Mouse (Mus musculus) forebrain, embryonic 14.5 days (tissue): ENCODE results near the gene Cabp1. TPM values are rescaled to one million over a fixed set of nuclear protein-coding genes. Genes with fewer than 3 reads are reported as not detected.

Experiments
- ATAC-seq: fragments of 200-750 bp; cut with Nextera tagmentation; 2 replicates; pipeline ENCODE4 v1.8.0; 2017; ENCODE audit warnings: mild to moderate bottlenecking, moderate library complexity
- DNase-seq: peaks from one replicate; pipeline ENCODE4 v3.0.0-alpha.2; 2015; ENCODE audit warnings: low spot score
- H3K27ac ChIP-seq: fragments of 300-500 bp; sonication (generic); 2 replicates; pipeline ENCODE4 v1.5.1; 2014; ENCODE audit warnings: low read depth, mild to moderate bottlenecking, control low read depth, low read length, moderate library complexity
- H3K27me3 ChIP-seq: fragments of 300-500 bp; sonication (generic); replicated peaks from 2 replicates; pipeline ENCODE4 v1.6.1; 2014; ENCODE audit warnings: low read length, control low read depth, mixed read lengths; ENCODE audit not compliant: control insufficient read depth, insufficient read depth
- H3K36me3 ChIP-seq: fragments of 300-500 bp; sonication (generic); 2 replicates; pipeline ENCODE4 v1.6.1; 2014; ENCODE audit warnings: low read length, control low read depth; ENCODE audit not compliant: control insufficient read depth, insufficient read depth
- H3K4me1 ChIP-seq: fragments of 300-500 bp; sonication (generic); 2 replicates; pipeline ENCODE4 v1.6.1; 2014; ENCODE audit warnings: antibody characterized with exemption, low read length, control low read depth; ENCODE audit not compliant: control insufficient read depth, insufficient read depth
- H3K4me2 ChIP-seq: fragments of 300-500 bp; sonication (generic); 2 replicates; pipeline ENCODE4 v1.6.1; 2014; ENCODE audit warnings: mild to moderate bottlenecking, control low read depth, low read length
- H3K4me3 ChIP-seq: fragments of 300-500 bp; sonication (generic); 2 replicates; pipeline ENCODE4 v1.5.1; 2014; ENCODE audit warnings: low read depth, low read length, control low read depth
- H3K9ac ChIP-seq: fragments of 300-500 bp; sonication (generic); 2 replicates; pipeline ENCODE4 v1.6.1; 2014; ENCODE audit warnings: mild to moderate bottlenecking, low read length, control low read depth, moderate library complexity
- H3K9me3 ChIP-seq: fragments of 300-500 bp; sonication (generic); replicated peaks from 2 replicates; pipeline ENCODE4 v1.6.1; 2016; ENCODE audit warnings: low read length, control low read depth, mixed read lengths; ENCODE audit not compliant: control insufficient read depth
- WGBS: fragments of 180-500 bp; shearing (Covaris S2); extraction: QIAGEN DNeasy Blood & Tissue Kit; methylation state at CpG from one replicate; pipeline ENCODE4 v1.1.7; 2014; 5-methylcytosine and 5-hydroxymethylcytosine counted together
- polyA plus RNA-seq: library from polyadenylated mRNA; unstranded; fragments of >200 nt; fragmentation: Nextera tagmentation; extraction: Ambion mirVana; gene quantifications from 2 replicates; pipeline ENCODE4 v1.2.1, GENCODE M21; 2014

The Cabp1 gene
- polyA plus RNA-seq, 1 experiment from 2014 or later, result 10.1 TPM

DNA sequence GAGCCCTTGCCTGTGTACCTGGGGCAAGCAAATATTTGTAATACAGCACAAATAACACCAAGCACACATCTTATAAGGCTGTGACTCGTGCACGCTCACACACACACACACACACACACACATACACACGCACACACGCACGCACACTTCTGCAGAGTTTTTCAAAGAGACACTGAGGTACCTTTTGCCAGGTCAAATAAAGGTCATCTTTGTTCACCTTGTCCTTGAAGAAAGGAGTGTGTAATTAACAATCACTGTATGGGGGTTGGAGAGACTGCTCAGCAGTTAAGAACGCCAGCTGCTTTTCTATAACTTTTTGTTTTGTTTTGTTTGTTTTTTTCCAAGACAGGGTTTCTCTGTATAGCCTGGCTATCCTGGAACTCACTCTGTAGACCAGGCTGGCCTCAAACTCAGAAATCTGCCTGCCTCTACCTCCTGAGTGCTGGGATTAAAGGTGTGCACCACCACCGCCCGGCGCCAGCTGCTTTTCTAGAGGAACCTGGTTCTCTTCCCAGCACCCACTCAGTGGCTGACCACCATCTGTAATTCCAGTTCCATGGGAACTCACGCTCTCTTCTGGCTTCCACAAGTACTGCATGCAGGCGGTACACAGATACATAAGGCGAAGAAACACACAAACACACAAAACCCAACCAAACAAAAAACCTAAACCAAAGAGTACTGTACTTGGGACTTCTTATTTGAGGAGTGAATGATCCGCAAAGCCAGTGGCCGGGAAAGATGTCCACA lies 39.0 kb upstream of the Cabp1 start:
- Histone ChIP-seq H3K9me3 (no peaks in the 10 kb centered on the region), H3K4me2 (no peak overlapping the region), H3K36me3 (no peaks in the 10 kb centered on the region), H3K4me3 (no peak overlapping the region), H3K27ac (no peak overlapping the region), H3K27me3 (no peaks in the 10 kb centered on the region), H3K4me1 (peaks cover 2% of the 10 kb centered on the region), H3K9ac (no peak overlapping the region)
- DNase-seq (no peak), ATAC-seq (no peak)
- 90% methylated on average over 14 of the region's 14 CpGs for WGBS

DNA sequence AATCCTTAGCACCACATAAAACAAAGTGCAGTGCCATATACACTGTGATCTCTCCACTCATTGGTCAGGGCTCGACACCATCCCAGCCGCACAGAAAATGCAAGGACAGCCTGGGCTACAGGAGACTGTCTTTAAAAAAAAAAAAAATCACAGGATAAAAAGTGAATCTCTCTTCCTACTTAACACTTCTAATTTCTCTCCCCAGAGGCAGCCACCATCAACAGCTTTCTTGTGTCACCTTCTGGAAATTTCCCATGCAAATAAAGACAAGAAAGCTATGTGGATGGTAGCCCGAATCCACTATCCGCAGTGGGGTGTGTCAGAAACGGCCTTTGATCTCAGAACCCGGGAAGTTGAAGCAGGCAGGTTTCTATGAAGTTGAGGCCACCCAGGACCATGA lies 38.3 kb upstream of the Cabp1 start:
- no peak for ATAC-seq
- H3K27me3 ChIP-seq, result no peaks in the 10 kb centered on the region
- H3K4me2 ChIP-seq, result no peak overlapping the region
- WGBS, result 72% methylated on average over 6 of the region's 6 CpGs
- peaks cover 2% of the 10 kb centered on the region; the same call in 1 of the 2 replicates for H3K4me1 ChIP-seq
- DNase-seq, result no peak
- H3K36me3 ChIP-seq, result no peaks in the 10 kb centered on the region
- no peak overlapping the region for H3K4me3 ChIP-seq
- no peak overlapping the region for H3K27ac ChIP-seq
- H3K9me3 ChIP-seq, result no peaks in the 10 kb centered on the region
- H3K9ac ChIP-seq, result no peak overlapping the region

DNA sequence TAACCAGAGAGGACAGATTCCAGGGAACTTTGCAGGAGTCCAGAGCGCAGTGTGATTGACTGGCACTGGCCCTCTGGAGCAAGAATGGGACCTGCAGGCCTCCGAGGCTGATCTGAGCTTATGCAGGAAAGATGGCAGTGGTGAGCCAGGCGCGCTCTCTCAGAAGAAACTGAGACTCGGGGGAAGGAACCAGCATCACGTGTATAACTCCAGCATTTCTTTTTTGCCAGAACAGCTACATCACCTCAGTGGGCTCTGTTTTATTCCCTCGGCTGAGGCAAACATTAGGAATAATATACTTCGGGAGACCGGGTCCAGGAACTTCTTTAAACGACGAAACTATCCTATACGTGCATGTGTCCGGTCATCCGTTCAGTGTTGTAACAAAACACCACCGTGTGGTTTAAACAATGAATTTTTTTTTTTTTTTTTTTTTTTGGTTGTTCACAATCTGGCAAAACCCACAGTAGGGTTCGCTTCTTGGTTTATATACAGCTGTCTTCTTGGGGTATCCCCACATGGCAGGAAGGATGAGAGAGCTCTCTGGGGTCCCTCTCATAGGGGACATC lies 37.5 kb upstream of the Cabp1 start:
- no peaks in the 10 kb centered on the region for H3K36me3 ChIP-seq
- no peak overlapping the region for H3K9ac ChIP-seq
- ATAC-seq (no peak), DNase-seq (no peak)
- no peaks in the 10 kb centered on the region for H3K27me3 ChIP-seq
- no peak overlapping the region for H3K27ac ChIP-seq
- no peaks in the 10 kb centered on the region for H3K9me3 ChIP-seq
- H3K4me2 ChIP-seq, result no peak overlapping the region
- WGBS, result 45% methylated on average over 16 of the region's 16 CpGs
- no peak overlapping the region for H3K4me3 ChIP-seq
- peaks cover 2% of the 10 kb centered on the region; the same call in 1 of the 2 replicates for H3K4me1 ChIP-seq

DNA sequence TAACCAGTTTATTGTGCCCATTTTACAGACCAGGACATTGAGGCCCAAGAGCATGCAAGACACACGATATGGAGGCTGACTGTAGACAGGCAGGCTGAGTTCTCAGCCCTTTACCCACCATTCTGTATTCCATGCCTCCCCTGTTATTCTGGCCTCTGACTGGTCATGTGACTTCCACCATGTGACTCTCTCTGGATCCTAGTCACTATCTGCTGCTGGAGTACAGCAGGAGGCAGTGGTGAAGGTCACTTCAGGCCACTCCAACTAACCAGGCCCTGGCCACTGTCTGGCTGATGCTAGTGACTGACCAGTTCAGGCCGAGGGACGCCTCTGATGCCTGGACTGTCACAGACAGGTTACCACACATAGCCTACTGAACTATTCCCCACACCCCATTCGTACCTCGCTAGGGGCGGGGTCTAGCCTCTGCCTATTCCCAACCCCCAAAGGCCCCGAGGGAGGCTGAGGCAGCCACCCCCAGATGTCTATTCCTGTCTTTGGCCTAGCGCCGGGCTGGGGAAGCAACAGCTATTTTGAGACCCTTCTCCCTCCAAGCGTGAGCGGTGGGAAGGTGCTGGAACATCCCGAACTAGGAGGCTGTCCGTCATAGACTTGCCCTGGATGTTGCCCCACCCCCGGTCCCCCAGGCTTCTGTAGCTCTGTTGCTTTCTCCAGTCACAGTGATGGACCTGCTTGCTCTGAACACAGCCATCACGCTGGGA lies 36.8 kb upstream of the Cabp1 start:
- Histone ChIP-seq H3K4me3 (no peak overlapping the region), H3K4me2 (no peak overlapping the region), H3K36me3 (no peaks in the 10 kb centered on the region), H3K27ac (no peak overlapping the region), H3K27me3 (no peaks in the 10 kb centered on the region), H3K9ac (no peak overlapping the region), H3K9me3 (no peaks in the 10 kb centered on the region), H3K4me1 (peaks cover 2% of the 10 kb centered on the region; the same call in 1 of the 2 replicates)
- DNase-seq (no peak), ATAC-seq (no peak)
- 55% methylated on average over 15 of the region's 15 CpGs for WGBS

DNA sequence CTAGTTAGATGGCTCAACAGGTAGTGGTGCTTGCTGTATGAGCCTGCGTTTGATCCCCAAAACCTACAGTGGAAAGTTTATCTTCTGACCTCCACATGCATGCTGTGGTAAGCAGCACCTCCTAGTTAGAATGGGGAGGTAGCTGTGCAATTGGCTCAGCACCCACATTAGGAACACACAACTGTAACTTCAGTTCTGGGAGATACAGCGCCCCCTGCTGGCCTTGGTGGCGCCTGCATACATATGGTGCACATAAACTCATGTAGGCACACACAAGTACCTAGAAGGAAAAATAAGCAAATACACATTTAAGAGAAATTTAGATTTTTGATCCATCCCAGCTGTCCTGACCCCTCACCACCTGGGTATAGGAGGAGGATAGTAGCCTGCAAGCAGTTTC lies 28.3 kb upstream of the Cabp1 start:
- ATAC-seq, result no peak
- Histone ChIP-seq H3K4me2 (no peak overlapping the region), H3K27ac (no peak overlapping the region), H3K36me3 (no peaks in the 10 kb centered on the region), H3K4me3 (no peak overlapping the region), H3K27me3 (no peaks in the 10 kb centered on the region), H3K9me3 (no peaks in the 10 kb centered on the region), H3K9ac (no peak overlapping the region), H3K4me1 (no peaks in the 10 kb centered on the region)
- DNase-seq, result no peak
- WGBS, result 82% methylated on average over 3 of the region's 3 CpGs

DNA sequence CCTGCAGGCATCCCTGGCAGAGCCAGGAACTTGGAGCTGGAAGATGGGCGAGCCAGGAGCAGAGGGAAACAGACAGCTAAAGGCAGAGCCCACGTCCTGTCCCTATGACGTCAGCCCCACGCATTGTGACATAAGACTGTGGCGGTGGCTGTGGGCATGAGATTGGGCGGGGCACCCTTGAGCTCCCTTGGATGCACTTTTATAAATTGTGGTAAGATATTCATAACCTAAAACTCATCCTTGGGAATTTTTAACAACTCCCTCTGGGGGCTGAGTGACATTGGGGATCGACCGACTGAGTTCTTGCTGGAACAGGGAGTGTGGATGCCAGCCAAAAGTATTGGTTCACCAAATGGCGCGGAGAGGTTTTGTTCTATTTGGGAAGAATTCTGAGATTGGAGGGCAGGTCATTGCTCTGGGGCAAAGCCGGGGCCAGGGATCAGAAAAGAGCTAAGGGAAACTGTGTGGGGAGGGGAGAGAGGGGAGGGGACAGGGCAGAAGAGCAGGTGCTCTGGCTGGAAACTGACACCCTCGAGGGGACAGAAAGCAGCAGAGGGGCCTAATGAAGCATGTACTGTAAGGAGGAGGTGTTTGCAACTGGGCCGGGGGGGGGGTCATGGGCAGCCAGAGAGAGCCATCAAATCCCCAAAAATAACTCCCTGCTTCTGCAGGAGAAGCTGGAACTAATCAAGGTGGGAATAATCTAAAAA lies 26.9 kb upstream of the Cabp1 start:
- no peak for ATAC-seq
- 0 out of 2 replicates have a peak, but pooled peaks cover 3% of the 10 kb centered on the region for H3K27me3 ChIP-seq
- H3K9ac ChIP-seq, result no peak overlapping the region
- 25% methylated on average over 13 of the region's 13 CpGs for WGBS
- no peak overlapping the region for H3K27ac ChIP-seq
- H3K9me3 ChIP-seq, result no peaks in the 10 kb centered on the region
- DNase-seq, result peak; percentile 43
- no peak overlapping the region for H3K4me2 ChIP-seq
- H3K4me1 ChIP-seq, result no peaks in the 10 kb centered on the region
- H3K4me3 ChIP-seq, result no peak overlapping the region
- no peaks in the 10 kb centered on the region for H3K36me3 ChIP-seq

DNA sequence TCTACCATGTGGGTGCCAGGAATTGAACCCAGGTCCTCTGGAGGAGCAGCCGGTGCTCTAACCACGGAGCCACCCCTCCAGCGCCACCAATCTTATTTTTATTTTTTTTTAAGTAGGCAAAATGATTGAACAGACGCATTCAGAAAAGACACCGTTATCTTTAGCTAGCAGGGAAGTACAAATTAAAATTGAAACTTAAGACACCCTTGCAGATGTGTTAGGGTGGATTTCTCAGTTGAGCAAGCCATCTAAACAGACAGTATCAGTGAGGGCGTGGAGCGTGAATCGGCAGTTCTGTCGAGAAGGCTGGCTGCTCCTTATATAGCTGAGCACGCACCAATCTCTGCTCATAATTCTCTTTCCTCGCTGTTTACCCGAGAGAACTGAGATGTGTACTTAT lies 23.8 kb upstream of the Cabp1 start:
- Histone ChIP-seq H3K9me3 (no peaks in the 10 kb centered on the region), H3K36me3 (no peaks in the 10 kb centered on the region), H3K27ac (no peak overlapping the region), H3K4me3 (no peak overlapping the region), H3K9ac (no peak overlapping the region), H3K4me2 (no peak overlapping the region), H3K4me1 (peaks cover 7% of the 10 kb centered on the region), H3K27me3 (0 out of 2 replicates have a peak, but pooled peaks cover 3% of the 10 kb centered on the region)
- DNase-seq (no peak), ATAC-seq (no peak)
- 95% methylated on average over 12 of the region's 12 CpGs for WGBS

DNA sequence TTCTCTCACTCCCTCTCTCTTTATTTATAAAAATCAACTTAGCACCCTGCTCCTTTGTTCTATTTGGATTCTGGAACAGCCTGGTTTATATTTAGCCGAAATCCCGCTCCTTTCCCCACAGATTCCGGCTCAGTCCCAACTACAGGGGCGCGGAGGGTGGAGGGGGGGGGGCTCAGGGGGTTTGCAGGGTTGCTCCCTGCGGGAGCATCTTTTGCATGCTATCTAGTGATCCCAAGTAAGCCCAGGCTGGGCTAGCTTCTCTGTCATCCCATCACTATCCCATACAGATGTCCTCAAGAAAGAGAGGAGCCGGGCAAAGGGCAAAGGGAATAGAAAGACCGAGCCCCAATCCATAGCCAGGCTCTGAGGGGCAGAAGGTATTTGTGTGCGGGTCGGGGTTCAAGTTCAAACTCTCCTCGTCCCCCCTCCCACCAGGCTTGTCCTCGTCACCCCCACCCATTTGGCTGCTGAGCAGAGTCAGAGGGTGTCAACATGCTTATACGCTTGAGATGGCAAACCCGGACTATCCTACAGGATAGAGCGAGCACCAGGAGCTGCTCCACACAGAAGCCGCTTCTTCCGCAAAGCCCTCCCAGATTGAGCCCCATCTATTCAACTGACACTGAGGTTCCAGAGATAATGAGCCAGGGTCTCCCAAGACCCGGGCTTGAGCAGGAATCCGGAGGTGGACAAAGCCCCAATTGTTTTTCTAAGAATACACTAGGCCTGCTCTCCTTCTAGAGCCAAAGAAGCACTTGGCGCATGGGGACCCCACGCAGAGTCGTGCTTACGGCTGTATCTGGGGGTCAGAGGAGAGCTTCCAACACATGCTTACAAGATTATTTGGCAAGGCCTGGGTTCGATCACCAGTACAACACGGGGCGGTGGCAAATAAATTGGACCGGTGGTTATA lies 21.3 kb upstream of the Cabp1 start:
- DNase-seq, result no peak
- Histone ChIP-seq H3K27ac (peak overlapping the region; percentile 34; the same call in 1 of the 2 replicates), H3K9me3 (no peaks in the 10 kb centered on the region), H3K4me2 (peak overlapping the region; percentile 48), H3K36me3 (no peaks in the 10 kb centered on the region), H3K4me1 (peaks cover 7% of the 10 kb centered on the region), H3K27me3 (0 out of 2 replicates have a peak, but pooled peaks cover 3% of the 10 kb centered on the region), H3K4me3 (peak overlapping the region; percentile 31), H3K9ac (peak overlapping the region; percentile 63)
- WGBS, result 9% methylated on average over 27 of the region's 27 CpGs
- ATAC-seq, result peak; percentile 81
